Mouse (Mus musculus) olfactory bulb, adult 2 months (tissue): Measurements from ENCODE around the gene Lbx1. TPM values are rescaled to one million over a fixed set of nuclear protein-coding genes. Genes with fewer than 3 reads are reported as not detected.
A peak's percentile ranks its signal among the peaks of the same experiment; 100 is the strongest.

Experiments
- H3K27ac ChIP-seq: fragments of 200-500 bp; 2 replicates; pipeline ENCODE4 v1.5.1; 2012; ENCODE audit warnings: low read depth, low read length; ENCODE audit not compliant: insufficient read depth
- H3K4me1 ChIP-seq: fragments of 200-500 bp; 2 replicates; pipeline ENCODE4 v1.6.1; 2012; ENCODE audit warnings: low read length; ENCODE audit not compliant: control insufficient read depth, insufficient read depth
- H3K4me3 ChIP-seq: fragments of 200-500 bp; 2 replicates; pipeline ENCODE4 v1.5.1; 2012; ENCODE audit warnings: mild to moderate bottlenecking, low read depth, low read length, moderate library complexity; ENCODE audit not compliant: insufficient read depth
- CTCF ChIP-seq: fragments of 200-500 bp; IDR thresholded peaks from 2 replicates; pipeline ENCODE4 v1.5.1; 2012; ENCODE audit warnings: low read depth, mild to moderate bottlenecking, low read length, moderate library complexity; ENCODE audit not compliant: insufficient read depth
- POLR2A ChIP-seq: fragments of 200-500 bp; IDR thresholded peaks from 2 replicates; pipeline ENCODE4 v1.6.1; 2012; ENCODE audit warnings: mild to moderate bottlenecking, low read depth, low read length, moderate library complexity; ENCODE audit not compliant: insufficient read depth
- WGBS: fragments of 180-500 bp; shearing (Covaris S2); methylation state at CpG from one replicate; pipeline ENCODE4 v1.1.7; 2018; 5-methylcytosine and 5-hydroxymethylcytosine counted together
- polyA plus RNA-seq: library from polyadenylated mRNA; stranded (reverse); fragments of >200 nt; gene quantifications from 2 replicates; pipeline ENCODE4 v1.2.4, GENCODE M21; 2012; ENCODE audit warnings: low replicate concordance; ENCODE audit not compliant: missing spikeins, insufficient read depth, insufficient read length

The Lbx1 gene
- polyA plus RNA-seq, 1 experiment, result not detected

GRCm38 (mm10) chr19:45223413-45224285 lies 12.0 kb downstream of the Lbx1 start:
- TF ChIP-seq CTCF (no peak), POLR2A (no peak)
- Histone ChIP-seq H3K4me1 (peaks cover 6% of the 10 kb centered on the region), H3K4me3 (no peak overlapping the region), H3K27ac (no peak overlapping the region)
- 2% methylated on average over 49 of the region's 49 CpGs for WGBS

- Histone ChIP-seq H3K4me3 (no peak overlapping the region), H3K4me1 (peaks cover 6% of the 10 kb centered on the region), H3K27ac (no peak overlapping the region)
- TF ChIP-seq POLR2A (no peak), CTCF (no peak)
- WGBS, result 10% methylated on average over 17 of the region's 17 CpGs
Measured at GRCm38 (mm10) chr19:45222141-45222782, 13.3 kb downstream of the Lbx1 start.

GRCm38 (mm10) chr19:45221458-45221783 lies 14.2 kb downstream of the Lbx1 start:
- 4% methylated on average over 9 of the region's 9 CpGs for WGBS
- peaks cover 6% of the 10 kb centered on the region for H3K4me1 ChIP-seq
- TF ChIP-seq CTCF (no peak), POLR2A (no peak)
- H3K27ac ChIP-seq, result no peak overlapping the region
- no peak overlapping the region for H3K4me3 ChIP-seq

GRCm38 (mm10) chr19:45220593-45221457 lies 14.8 kb downstream of the Lbx1 start:
- TF ChIP-seq POLR2A, result no peak
- TF ChIP-seq CTCF, result peak; percentile 96
- Histone ChIP-seq H3K27ac (no peak overlapping the region), H3K4me3 (no peak overlapping the region), H3K4me1 (peaks cover 6% of the 10 kb centered on the region)
- WGBS, result under 1% methylated on average over 29 of the region's 29 CpGs

GRCm38 (mm10) chr19:45216240-45216639 lies 19.4 kb downstream of the Lbx1 start:
- WGBS, result 12% methylated on average over 9 of the region's 9 CpGs

GRCm38 (mm10) chr19:45215431-45215830 lies 20.2 kb downstream of the Lbx1 start:
- Histone ChIP-seq H3K4me3 (no peak overlapping the region), H3K27ac (no peak overlapping the region), H3K4me1 (no peaks in the 10 kb centered on the region)
- 88% methylated on average over 4 of the region's 4 CpGs for WGBS
- no peak for TF ChIP-seq POLR2A
- no peak for TF ChIP-seq CTCF

More at GRCm38 (mm10) chr19:45216240-45216639, 19.4 kb downstream of the Lbx1 start:
- no peak overlapping the region for H3K4me3 ChIP-seq
- H3K27ac ChIP-seq, result no peak overlapping the region
- TF ChIP-seq POLR2A (no peak), CTCF (0 out of 2 replicates have a peak, but pooled peaks have one; percentile 29)
- no peaks in the 10 kb centered on the region; the same call in 1 of the 2 replicates for H3K4me1 ChIP-seq

- no peak overlapping the region for H3K27ac ChIP-seq
- peaks cover 7% of the 10 kb centered on the region; the same call in 1 of the 2 replicates for H3K4me1 ChIP-seq
- no peak overlapping the region for H3K4me3 ChIP-seq
- WGBS, result 84% methylated on average over 14 of the region's 14 CpGs
- TF ChIP-seq POLR2A (no peak), CTCF (no peak)
Measured at GRCm38 (mm10) chr19:45209776-45210422, 25.7 kb downstream of the Lbx1 start.

GRCm38 (mm10) chr19:45209191-45209590 lies 26.4 kb downstream of the Lbx1 start:
- no peak for TF ChIP-seq CTCF
- no peak for TF ChIP-seq POLR2A
- Histone ChIP-seq H3K4me1 (peaks cover 7% of the 10 kb centered on the region; the same call in 1 of the 2 replicates), H3K27ac (no peak overlapping the region), H3K4me3 (no peak overlapping the region)
- WGBS, result 81% methylated on average over 1 of the region's 1 CpGs
